Mouse (Mus musculus): Measurements from ENCODE around the gene Gm4131.

- TF ChIP-seq GATA1 (IDR thresholded peaks at IDR 0.05; ENCODE audit: borderline replicate concordance, low read length), result no peak
- TF ChIP-seq FLI1 (IDR thresholded peaks at IDR 0.05; ENCODE audit: low read length), result no peak
These were observed 12.9 kb downstream of the Gm4131 start for GRCm38 (mm10) chr14:62553786-62554185.
